Mouse (Mus musculus) right cerebral cortex, postnatal 25 days (tissue): ENCODE data around the gene Arhgap44.

ENCODE experiments used
- DNase-seq: peaks from one replicate; pipeline ENCODE4 v3.0.0; 2022

The Arhgap44 gene

GRCm38 (mm10) chr11:65080274-65080673, 82.5 kb downstream of the Arhgap44 start:
- no peak for DNase-seq

GRCm38 (mm10) chr11:65069609-65070008, 93.2 kb downstream of the Arhgap44 start:
- DNase-seq, result no peak

- no peak for DNase-seq
Measured at GRCm38 (mm10) chr11:65069051-65069450, 93.7 kb downstream of the Arhgap44 start.

- DNase-seq, result no peak
Measured at GRCm38 (mm10) chr11:65065201-65065600, 97.6 kb downstream of the Arhgap44 start.

GRCm38 (mm10) chr11:65061437-65061836, 101.3 kb downstream of the Arhgap44 start:
- no peak for DNase-seq

DNA sequence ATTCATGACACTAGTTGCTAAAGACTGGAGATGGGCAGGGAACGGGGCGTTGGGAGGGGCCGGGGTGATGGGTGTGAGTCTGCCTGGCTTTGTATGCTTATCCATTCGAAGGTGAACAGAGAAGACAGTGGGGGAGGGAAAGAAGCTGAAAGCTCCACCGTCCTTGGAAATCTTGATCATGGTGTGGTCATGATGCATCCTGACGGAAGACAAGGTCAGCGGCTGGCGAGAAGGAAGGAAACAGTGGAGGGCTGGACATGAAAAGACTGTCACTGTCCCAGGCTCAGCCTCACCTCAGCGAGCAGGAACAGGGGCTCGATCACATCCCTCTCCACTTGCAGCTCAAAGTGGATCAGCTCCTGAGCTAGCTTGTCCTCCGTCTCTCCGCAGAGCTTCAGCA, 103.2 kb downstream of the Arhgap44 start:
- DNase-seq, result no peak

DNA sequence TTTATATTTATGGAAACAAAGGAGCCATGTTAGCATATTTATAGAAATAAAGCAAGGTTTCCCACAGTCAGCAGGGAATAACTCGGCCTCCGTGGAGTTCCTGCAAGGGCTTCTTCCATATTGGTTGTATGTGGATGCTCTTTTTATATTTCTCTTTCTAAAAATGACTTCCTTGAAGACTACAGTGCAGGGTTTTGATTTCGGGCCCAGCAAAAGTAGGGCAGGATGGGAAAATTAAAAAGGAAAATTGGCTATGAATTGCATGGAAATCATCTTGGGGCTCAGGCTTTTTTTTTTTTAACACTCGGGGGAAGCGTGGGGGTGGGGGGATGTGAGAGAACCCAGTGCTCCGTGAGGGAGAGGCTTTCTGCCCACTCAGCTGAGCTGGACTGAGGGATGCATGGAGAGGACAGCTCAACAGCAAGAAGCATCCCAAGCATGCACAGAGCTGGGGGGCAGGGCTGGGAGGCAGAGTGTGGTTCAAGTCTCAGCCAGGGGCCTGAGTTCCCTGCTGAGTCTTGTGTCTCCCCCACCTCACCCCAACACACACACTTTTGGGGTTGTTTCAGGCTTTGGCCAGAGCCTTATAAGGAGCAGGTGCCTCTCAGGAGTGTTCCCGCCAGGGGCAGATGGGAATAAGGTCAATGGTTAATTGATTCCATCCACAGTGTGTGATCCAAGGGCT, 104.4 kb downstream of the Arhgap44 start:
- DNase-seq, result no peak

GRCm38 (mm10) chr11:65055596-65055995, 107.2 kb downstream of the Arhgap44 start:
- no peak for DNase-seq

- DNase-seq, result no peak
Measured at GRCm38 (mm10) chr11:65054216-65054615, 108.5 kb downstream of the Arhgap44 start.

GRCm38 (mm10) chr11:65050819-65051218, 111.9 kb downstream of the Arhgap44 start:
- no peak for DNase-seq

DNA sequence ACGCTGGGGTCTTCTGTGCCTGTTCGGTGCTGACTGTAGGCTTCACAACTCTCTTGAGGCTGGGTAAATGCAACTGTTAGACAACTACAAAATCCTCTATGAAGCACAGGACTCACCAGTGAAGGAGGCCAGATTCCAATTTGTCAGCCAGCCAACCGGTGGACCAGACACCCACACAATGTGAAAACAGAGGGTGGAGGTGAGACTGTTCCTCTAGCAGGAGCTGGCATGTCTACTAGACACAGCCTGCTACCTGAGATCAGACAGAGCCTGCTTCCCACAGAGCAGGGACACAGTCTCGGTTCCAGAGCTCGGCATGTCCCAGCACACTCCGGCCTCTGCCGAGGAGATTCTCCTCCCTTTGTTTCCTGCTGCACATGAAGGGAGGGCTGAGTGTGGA, 113.7 kb downstream of the Arhgap44 start:
- no peak for DNase-seq

DNA sequence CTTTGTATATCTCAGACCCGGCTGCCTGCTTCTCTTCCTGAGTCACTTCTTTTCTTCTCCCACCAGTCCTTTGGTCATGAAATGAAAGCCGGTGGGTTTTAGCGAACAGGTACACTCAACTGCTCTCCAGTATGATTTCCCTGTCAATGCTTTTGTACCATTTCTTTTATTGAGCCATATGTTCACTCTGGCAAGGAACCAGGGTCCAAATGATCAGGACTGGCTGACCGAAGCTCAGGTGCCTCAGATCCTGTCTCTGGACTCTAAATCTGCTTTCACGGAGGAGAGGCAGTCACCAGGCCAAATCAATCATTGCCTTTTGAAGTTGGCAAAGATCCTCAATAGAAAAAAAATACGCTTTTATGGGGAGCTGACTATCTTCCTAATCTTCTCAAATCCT, 122.2 kb downstream of the Arhgap44 start:
- no peak for DNase-seq

DNA sequence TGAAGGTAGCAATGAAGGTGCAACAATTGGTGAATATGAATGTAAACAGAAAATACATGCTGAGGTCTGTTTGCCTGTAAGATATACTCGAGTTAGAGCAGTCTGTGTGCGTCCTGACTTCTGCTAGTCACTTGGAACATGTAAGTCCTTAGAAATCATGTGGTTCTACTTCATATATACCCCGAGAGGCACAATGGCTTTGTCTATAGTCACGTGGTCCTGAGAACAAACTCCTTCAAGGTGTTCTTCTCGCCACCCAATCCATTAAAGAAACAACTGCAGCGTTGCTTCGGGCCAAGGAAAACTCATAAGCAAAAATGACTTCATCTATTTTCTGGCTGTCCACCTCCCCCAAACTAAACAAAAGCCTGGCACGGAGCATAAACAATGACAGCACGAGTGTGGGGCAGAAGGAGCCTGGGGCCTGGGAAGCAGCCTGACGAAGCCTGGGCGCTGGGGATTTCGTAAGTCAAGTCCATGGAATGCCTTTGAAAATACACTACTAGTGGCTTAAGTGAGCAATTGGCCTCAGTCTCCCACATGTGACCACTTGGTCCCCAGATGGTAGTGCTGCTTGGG, 123.2 kb downstream of the Arhgap44 start:
- no peak for DNase-seq

GRCm38 (mm10) chr11:65038996-65039395, 123.8 kb downstream of the Arhgap44 start:
- no peak for DNase-seq

DNA sequence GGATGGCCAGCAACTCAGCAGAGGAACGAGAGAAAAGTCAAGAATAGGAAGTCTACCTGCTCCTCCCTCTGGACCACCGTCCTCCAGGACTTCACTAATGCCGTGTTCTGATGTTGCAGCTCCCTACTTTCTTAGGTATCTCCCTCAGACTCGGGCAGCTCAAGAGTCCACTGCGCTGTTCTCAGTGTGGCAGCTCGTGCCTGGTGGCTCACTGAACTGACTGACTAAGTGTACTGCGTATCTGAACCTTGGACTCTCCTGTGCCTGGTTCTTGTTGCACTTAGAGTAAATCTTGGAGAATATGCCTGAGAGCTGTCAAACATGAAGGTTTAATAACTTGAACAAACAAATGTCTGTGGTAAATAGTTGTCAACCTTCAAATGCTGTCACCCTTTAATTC, 130.5 kb downstream of the Arhgap44 start:
- no peak for DNase-seq

DNA sequence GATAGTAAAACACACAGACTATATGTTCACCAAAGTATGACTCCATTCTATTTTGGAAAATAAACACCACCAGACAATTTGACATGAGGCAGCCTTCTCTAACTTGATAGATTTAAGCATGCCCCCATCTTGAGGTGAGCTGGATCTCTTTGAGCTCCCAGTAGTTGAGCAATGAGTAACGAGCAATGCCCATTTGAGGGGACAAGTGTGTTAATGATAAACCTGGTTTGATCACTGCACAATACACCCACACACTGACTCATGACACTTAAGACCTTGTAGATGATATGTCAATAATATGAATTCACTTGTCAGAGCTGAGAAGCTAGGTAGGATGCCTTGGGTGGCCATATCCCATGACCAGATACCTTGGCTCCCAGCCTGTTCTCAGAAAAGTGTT, 132.6 kb downstream of the Arhgap44 start:
- no peak for DNase-seq

DNA sequence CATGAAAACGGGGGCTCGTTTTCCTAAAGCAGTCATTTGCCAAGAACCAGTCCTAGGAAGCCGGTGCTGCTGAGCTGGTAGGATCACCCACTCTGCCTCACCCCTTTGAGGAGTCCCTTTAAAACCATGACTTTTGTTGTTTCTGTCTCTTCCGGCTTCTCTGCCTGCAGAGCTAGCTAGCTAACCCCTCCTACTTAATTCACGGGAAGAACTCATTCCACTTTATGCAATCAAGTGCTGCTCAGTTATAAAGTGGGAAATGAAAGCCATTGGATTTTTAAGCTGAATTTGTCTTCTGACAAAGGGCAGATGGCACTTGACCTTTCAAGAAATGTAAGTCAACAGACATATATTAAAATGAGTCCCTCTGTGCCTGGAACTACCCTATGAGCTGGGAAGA, 134.7 kb downstream of the Arhgap44 start:
- no peak for DNase-seq

DNA sequence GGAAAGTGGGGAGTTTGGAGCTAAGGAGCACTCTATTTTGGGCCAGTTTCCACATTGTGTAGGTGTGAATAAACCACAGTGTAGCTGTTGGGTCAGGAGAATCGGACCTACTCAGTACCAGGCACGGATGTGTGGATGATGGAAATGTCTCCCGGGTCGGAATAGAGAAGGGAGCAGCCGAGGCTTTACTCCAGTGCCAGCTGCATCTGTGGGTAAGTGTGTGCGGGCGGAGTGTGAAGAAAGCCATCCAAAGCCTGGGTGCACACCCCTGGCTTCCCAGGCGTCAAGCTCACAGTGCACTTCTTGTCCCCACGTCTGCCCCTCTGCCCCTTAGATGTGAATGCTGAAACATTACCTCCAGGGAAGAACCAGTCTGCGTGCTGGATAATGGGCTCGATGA, 140.0 kb downstream of the Arhgap44 start:
- no peak for DNase-seq

DNA sequence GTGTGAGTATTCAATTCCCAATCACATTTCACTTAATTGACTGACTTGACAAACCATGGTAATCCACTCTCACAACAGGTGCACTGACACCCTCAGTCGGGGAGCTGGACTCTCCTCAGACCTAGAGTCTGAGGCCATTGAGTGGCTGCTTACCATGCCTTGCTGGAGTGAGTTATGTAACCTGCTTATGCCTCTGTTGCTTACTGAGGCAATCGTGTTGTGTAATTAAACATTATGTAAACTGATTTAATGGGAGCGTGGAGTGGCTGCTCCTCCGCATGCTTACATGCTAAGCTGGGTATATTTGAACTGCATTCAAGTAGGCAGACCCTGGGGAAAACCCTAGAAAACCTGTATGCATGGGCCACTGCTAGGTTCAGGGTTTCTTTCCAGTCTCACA, 142.0 kb downstream of the Arhgap44 start:
- no peak for DNase-seq

GRCm38 (mm10) chr11:65016754-65017153, 146.0 kb downstream of the Arhgap44 start:
- no peak for DNase-seq

DNA sequence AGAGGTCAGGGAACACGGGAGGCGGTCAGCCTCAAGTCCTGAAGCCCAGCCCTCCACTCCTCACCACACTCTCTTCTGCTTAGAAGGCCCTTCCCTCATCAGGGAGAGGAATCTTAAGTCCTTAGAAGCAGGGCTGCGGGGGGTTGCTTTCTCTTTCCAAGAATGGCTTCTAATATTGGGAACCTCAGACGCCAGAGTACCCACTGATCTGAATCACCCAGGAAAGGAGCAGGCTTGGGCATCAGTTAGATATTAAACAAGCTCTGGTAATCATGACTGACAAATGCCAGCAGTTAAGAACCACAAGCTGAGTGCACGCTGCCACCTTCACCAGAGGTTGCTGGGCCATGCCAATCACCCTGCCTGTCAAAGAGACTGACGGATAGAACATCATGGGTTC, 148.9 kb downstream of the Arhgap44 start:
- DNase-seq, result no peak

GRCm38 (mm10) chr11:65006047-65006446, 156.7 kb downstream of the Arhgap44 start:
- no peak for DNase-seq

- DNase-seq, result no peak
Measured at GRCm38 (mm10) chr11:65004836-65005235, 157.9 kb downstream of the Arhgap44 start.

DNA sequence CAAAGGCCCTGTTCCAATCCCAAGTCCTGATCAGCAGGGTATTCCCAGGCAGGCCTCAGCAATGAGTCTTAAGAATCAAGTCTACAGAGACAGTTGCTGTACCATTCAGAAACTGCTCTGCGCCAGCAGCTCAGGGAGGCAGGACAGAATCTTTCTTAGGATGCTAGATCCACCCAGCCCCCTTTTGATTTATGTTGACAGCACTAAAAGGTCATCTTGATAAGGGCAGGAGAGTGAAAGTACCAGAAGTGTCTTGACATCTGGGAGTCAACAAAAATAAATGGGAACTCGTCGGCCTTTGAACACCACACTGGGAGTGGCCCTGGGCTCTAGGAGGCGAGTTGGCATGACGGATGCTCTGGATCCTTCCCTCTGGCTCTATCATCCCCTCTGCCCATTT, 159.2 kb downstream of the Arhgap44 start:
- no peak for DNase-seq

GRCm38 (mm10) chr11:65001729-65002128, 161.0 kb downstream of the Arhgap44 start:
- no peak for DNase-seq
